Mouse (Mus musculus) layer of hippocampus, adult 2 months (tissue): Measurements from ENCODE around the gene Sytl1. TPM values are rescaled to one million over a fixed set of nuclear protein-coding genes. Genes with fewer than 3 reads are reported as not detected.
A peak's percentile ranks its signal among the peaks of the same experiment; 100 is the strongest.

Source experiments
- DNase-seq, 2 experiments: peaks; one replicate each; pipeline ENCODE4 v3.0.0; 2022; ENCODE audit warnings: low spot score in 2 of 2
- H3K27ac ChIP-seq: fragments of 200-600 bp; 2 replicates; pipeline ENCODE4 v1.8.1; 2022
- H3K4me3 ChIP-seq: fragments of 200-600 bp; 2 replicates; pipeline ENCODE4 v1.8.1; 2022; ENCODE audit warnings: mild to moderate bottlenecking
- CTCF ChIP-seq: fragments of 200-600 bp; conservative IDR thresholded peaks from 2 replicates; pipeline ENCODE4 v1.8.1; 2022; ENCODE audit warnings: antibody characterized with exemption, mild to moderate bottlenecking, moderate library complexity
- long read RNA-seq, 2 experiments: library from polyadenylated mRNA; stranded (forward); transcript quantifications; one replicate each; pipeline ENCODE4 v2.0.0; 2021; ENCODE audit warnings: borderline mapping rate in 2 of 2
- total RNA-seq, 2 experiments: library from RNA; stranded (reverse); gene quantifications; 2 replicates each; pipeline ENCODE4 v1.2.3; 2021

Sytl1 gene
- under 1 TPM; 0.20 to 0.34 TPM for total RNA-seq
- long read RNA-seq, experiment 1, result 0 reads
- long read RNA-seq, experiment 2, partial matches to known transcripts, result 0 of 1 reads
- long read RNA-seq, experiment 2, other reads (novel, unspliced or antisense), result 1 of 1 reads

- H3K4me3 ChIP-seq, result no peak within 1 kb of the TSS
- no peak for DNase-seq
- H3K27ac ChIP-seq, result no peak within 1 kb of the TSS
- no peak for TF ChIP-seq CTCF
Observed at GRCm38 (mm10) chr4:133262882-133263281, at the start of gene Sytl1. Sytl1 (minus strand) TSS chr4:133263113.

GRCm38 (mm10) chr4:133309948-133310347 lies 47.0 kb upstream of the Sytl1 start:
- H3K27ac ChIP-seq, result no peak overlapping the region
- peak; percentile 100 for TF ChIP-seq CTCF
- DNase-seq, result peak; percentile 77 to 95
- H3K4me3 ChIP-seq, result no peak overlapping the region

GRCm38 (mm10) chr4:133307331-133307730 lies 44.4 kb upstream of the Sytl1 start:
- Histone ChIP-seq H3K4me3 (no peak overlapping the region), H3K27ac (no peak overlapping the region)
- peak; percentile 91 for TF ChIP-seq CTCF
- peak in 1 of 2 experiments; percentile 62 for DNase-seq

- Histone ChIP-seq H3K4me3 (no peak overlapping the region), H3K27ac (no peak overlapping the region)
- no peak for TF ChIP-seq CTCF
- no peak for DNase-seq
Observed at GRCm38 (mm10) chr4:133305825-133306224, 42.9 kb upstream of the Sytl1 start.

- H3K27ac ChIP-seq, result no peak overlapping the region
- no peak overlapping the region for H3K4me3 ChIP-seq
- no peak for TF ChIP-seq CTCF
- no peak for DNase-seq
Observed at GRCm38 (mm10) chr4:133304770-133305169, 41.9 kb upstream of the Sytl1 start.

- DNase-seq, result no peak
- no peak for TF ChIP-seq CTCF
- peak overlapping the region; percentile 63 for H3K27ac ChIP-seq
- no peak overlapping the region for H3K4me3 ChIP-seq
Observed at GRCm38 (mm10) chr4:133302668-133303067, 39.8 kb upstream of the Sytl1 start.

GRCm38 (mm10) chr4:133301802-133302201 lies 38.9 kb upstream of the Sytl1 start:
- Histone ChIP-seq H3K4me3 (no peak overlapping the region), H3K27ac (peak overlapping the region; percentile 63)
- peak; percentile 61 to 78 for DNase-seq
- peak; percentile 97 for TF ChIP-seq CTCF

- no peak for DNase-seq
- no peak overlapping the region for H3K4me3 ChIP-seq
- no peak for TF ChIP-seq CTCF
- peak overlapping the region; percentile 83 for H3K27ac ChIP-seq
Observed at GRCm38 (mm10) chr4:133300421-133300820, 37.5 kb upstream of the Sytl1 start.

- Histone ChIP-seq H3K27ac (peak overlapping the region; percentile 83), H3K4me3 (no peak overlapping the region)
- DNase-seq, result peak; percentile 68 to 78
- no peak for TF ChIP-seq CTCF
Observed at GRCm38 (mm10) chr4:133299701-133300100, 36.8 kb upstream of the Sytl1 start.

GRCm38 (mm10) chr4:133298516-133299365 lies 35.8 kb upstream of the Sytl1 start:
- DNase-seq, result peak; percentile 61 to 67
- TF ChIP-seq CTCF, result no peak
- Histone ChIP-seq H3K4me3 (no peak overlapping the region), H3K27ac (peak overlapping the region; percentile 83)

- TF ChIP-seq CTCF, result peak; percentile 99
- no peak overlapping the region for H3K4me3 ChIP-seq
Observed at GRCm38 (mm10) chr4:133297801-133298238, 34.9 kb upstream of the Sytl1 start.

GRCm38 (mm10) chr4:133297360-133297759 lies 34.4 kb upstream of the Sytl1 start:
- peak overlapping the region; percentile 83 for H3K27ac ChIP-seq
- TF ChIP-seq CTCF, result no peak
- H3K4me3 ChIP-seq, result no peak overlapping the region
- no peak for DNase-seq

More at GRCm38 (mm10) chr4:133297801-133298238, 34.9 kb upstream of the Sytl1 start:
- peak overlapping the region; percentile 83 for H3K27ac ChIP-seq
- peak; percentile 81 to 83 for DNase-seq

- no peak for TF ChIP-seq CTCF
- DNase-seq, result no peak
- no peak overlapping the region for H3K27ac ChIP-seq
- no peak overlapping the region for H3K4me3 ChIP-seq
Observed at GRCm38 (mm10) chr4:133294084-133294483, 31.2 kb upstream of the Sytl1 start.
